Mouse (Mus musculus) liver, embryonic 16.5 days (tissue): Measurements from ENCODE around the gene Atp6v1d. TPM values are rescaled to one million over a fixed set of nuclear protein-coding genes. Genes with fewer than 3 reads are reported as not detected.

Experiments
- ATAC-seq: fragments of 200-750 bp; cut with Nextera tagmentation; 2 replicates; pipeline ENCODE4 v1.8.0; 2017; ENCODE audit warnings: low read depth, mild to moderate bottlenecking, moderate number of reproducible peaks, moderate library complexity
- H3K27ac ChIP-seq: fragments of 300-500 bp; sonication (generic); 2 replicates; pipeline ENCODE4 v1.5.1; 2014; ENCODE audit warnings: mild to moderate bottlenecking, low read length
- H3K27me3 ChIP-seq: fragments of 300-500 bp; sonication (generic); 2 replicates; pipeline ENCODE4 v1.6.1; 2014; ENCODE audit warnings: low read depth, low read length, mixed read lengths; ENCODE audit not compliant: control insufficient read depth, insufficient read depth
- H3K36me3 ChIP-seq: fragments of 300-500 bp; sonication (generic); 2 replicates; pipeline ENCODE4 v1.6.1; 2014; ENCODE audit warnings: mild to moderate bottlenecking; ENCODE audit not compliant: control insufficient read depth, insufficient read depth
- H3K4me1 ChIP-seq: fragments of 300-500 bp; sonication (generic); 2 replicates; pipeline ENCODE4 v1.6.1; 2014; ENCODE audit warnings: low read depth, low read length, mixed read lengths; ENCODE audit not compliant: control insufficient read depth
- H3K4me2 ChIP-seq: fragments of 300-500 bp; sonication (generic); 2 replicates; pipeline ENCODE4 v1.6.1; 2014; ENCODE audit warnings: low read depth, low read length, mixed read lengths
- H3K4me3 ChIP-seq: fragments of 300-500 bp; sonication (generic); 2 replicates; pipeline ENCODE4 v1.5.1; 2014; ENCODE audit warnings: low read depth, mild to moderate bottlenecking, low read length
- H3K9ac ChIP-seq: fragments of 300-500 bp; sonication (generic); 2 replicates; pipeline ENCODE4 v1.6.1; 2014; ENCODE audit warnings: low read depth, low read length
- H3K9me3 ChIP-seq: fragments of 300-500 bp; sonication (generic); replicated peaks from 2 replicates; pipeline ENCODE4 v1.6.1; 2016; ENCODE audit warnings: low read length; ENCODE audit not compliant: control insufficient read depth
- WGBS: fragments of 180-500 bp; shearing (Covaris S2); extraction: QIAGEN DNeasy Blood & Tissue Kit; methylation state at CpG from one replicate; pipeline ENCODE4 v1.1.7; 2014; ENCODE audit not compliant: insufficient replicate concordance; 5-methylcytosine and 5-hydroxymethylcytosine counted together
- polyA plus RNA-seq: library from polyadenylated mRNA; unstranded; fragments of >200 nt; fragmentation: Nextera tagmentation; extraction: Ambion mirVana; gene quantifications from 2 replicates; pipeline ENCODE4 v1.2.1, GENCODE M21; 2015

Gene Atp6v1d
- polyA plus RNA-seq: 24.4 and 26.7 TPM in 2 replicates

DNA sequence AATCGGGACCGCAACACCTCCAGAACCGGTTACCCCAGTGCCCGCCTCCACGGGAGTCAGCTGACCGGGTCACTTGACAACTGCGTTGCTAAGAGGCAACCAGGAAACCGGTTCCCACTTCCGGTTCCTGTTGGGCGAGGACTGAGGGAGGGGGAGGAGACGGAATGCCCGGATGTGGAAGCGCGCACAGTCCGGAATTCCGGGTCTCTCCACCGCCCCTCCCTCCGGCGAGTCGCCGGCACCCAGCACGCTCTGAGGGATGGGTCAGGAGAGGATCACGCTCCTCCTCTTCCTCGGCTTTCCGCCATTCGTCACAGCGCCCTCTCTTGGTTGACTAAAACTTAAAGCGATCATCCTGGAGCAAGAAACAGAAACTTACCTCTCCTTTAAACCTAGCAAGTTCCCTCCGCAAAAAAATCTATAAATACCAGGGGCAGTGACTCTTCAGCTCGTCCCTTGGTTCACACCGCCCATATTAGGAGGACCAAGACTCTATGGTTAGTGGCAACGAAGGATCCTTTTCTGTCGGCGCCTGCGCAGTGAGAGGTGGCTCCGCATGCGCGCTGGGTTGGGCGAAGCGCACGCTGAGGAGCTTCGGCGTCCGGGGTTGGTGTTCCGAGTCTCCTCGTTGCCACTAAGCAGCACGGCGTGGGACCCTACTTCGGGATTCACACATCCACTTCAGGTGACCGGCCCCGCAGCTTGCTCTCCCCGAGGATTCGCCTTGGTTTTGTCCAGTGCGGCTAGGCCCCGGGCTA, at the start of gene Atp6v1d, which contains the start of gene Eif2s1:
Gene Atp6v1d (minus strand): TSS at position 143 of the 758 bp plus-strand sequence.
Gene Eif2s1 (plus strand): TSS at position 324 of the 758 bp plus-strand sequence.
- Histone ChIP-seq H3K27me3 (no peaks in the 10 kb centered on the region), H3K27ac (peak within 1 kb of the TSS; percentile 93), H3K36me3 (0 out of 2 replicates have a peak, but pooled peaks cover 4% of the 10 kb centered on the region), H3K4me1 (peaks cover 13% of the 10 kb centered on the region), H3K4me3 (peak within 1 kb of the TSS; percentile 93), H3K9ac (peak within 1 kb of the TSS; percentile 89), H3K9me3 (no peaks in the 10 kb centered on the region), H3K4me2 (peak within 1 kb of the TSS; percentile 86)
- peak; percentile 98 for ATAC-seq
- under 1% methylated on average over 55 of the region's 55 CpGs for WGBS

DNA sequence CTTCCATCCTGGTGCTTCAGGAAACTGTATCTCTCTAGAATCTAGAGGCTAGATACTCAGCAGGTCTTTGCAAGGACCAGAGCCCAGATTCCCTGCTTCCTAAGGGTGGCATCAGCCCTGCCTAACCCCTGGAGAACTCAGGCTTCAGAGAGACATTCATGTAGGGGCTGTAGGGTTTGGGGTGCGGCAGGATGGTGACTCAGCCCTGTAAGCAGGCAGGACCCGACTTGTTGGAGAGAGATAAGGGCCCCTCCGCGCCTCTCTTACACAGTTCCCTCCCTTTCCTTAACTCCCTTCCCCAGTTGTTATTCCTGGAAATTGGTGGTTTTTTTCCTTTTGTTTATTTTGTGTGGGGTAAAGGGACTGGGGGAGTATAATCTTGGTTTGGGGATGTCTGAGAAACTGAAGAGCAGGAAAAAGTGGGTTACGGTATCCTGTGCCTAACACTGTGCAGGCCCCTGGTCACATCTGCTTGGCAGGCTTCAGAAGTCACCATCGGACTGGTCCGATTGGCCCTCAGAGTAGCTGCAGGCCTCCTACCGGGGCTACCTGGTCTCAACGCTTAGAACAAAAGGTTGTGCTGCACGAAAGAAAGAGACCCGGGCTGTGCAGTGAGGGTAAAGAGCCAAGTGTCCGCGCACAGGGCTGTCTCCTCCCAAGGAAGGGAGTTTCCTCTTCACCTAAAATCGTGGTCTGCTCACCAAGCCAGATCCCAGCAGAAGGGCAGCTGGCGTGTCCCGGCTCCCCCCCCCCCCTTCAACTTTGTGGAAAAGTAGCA, 49.4 kb upstream of the Atp6v1d start:
- peak overlapping the region; percentile 66 for H3K4me3 ChIP-seq
- WGBS: 3% methylated on average over 16 of the region's 16 CpGs
- H3K9me3 ChIP-seq: peaks cover 2% of the 10 kb centered on the region; the same call in 1 of the 2 replicates
- no peaks in the 10 kb centered on the region for H3K36me3 ChIP-seq
- ATAC-seq: peak; percentile 85
- peak overlapping the region; percentile 97 for H3K27ac ChIP-seq
- peak overlapping the region; percentile 83 for H3K4me2 ChIP-seq
- peaks cover 64% of the 10 kb centered on the region for H3K4me1 ChIP-seq
- H3K9ac ChIP-seq: peak overlapping the region; percentile 74
- H3K27me3 ChIP-seq: peaks cover 13% of the 10 kb centered on the region; the same call in 1 of the 2 replicates

DNA sequence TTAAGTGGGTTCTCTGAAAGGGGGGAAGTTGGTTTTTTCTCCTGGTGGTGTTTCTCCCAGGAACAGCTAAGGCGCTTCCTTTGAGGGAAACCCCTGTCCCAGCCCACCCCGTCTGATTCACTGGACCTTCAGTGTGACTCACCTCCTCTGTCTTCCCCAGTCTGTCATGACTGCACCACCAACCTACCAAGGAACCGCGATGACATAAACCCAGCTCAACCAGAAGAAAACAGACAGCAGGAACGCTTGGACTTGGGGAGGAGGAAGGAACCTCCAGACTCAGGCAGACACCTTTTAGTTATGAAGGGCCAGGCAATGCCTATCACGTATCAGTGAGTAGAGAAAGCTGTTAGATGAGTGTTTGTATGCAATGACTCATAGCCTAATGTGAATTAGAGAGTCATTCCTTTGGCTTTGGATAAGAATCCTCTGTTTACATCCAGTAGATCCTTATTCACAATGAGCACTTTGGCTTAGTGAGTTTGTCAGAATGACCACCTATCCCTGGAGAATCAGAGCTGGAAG, 46.7 kb upstream of the Atp6v1d start:
- WGBS: 62% methylated on average over 6 of the region's 6 CpGs
- Histone ChIP-seq H3K4me2 (no peak overlapping the region), H3K4me3 (no peak overlapping the region), H3K27me3 (peaks cover 10% of the 10 kb centered on the region; the same call in 1 of the 2 replicates), H3K4me1 (peaks cover 45% of the 10 kb centered on the region), H3K36me3 (0 out of 2 replicates have a peak, but pooled peaks cover 6% of the 10 kb centered on the region), H3K9ac (no peak overlapping the region), H3K27ac (peak overlapping the region; percentile 21), H3K9me3 (peaks cover 2% of the 10 kb centered on the region; the same call in 1 of the 2 replicates)
- no peak for ATAC-seq

DNA sequence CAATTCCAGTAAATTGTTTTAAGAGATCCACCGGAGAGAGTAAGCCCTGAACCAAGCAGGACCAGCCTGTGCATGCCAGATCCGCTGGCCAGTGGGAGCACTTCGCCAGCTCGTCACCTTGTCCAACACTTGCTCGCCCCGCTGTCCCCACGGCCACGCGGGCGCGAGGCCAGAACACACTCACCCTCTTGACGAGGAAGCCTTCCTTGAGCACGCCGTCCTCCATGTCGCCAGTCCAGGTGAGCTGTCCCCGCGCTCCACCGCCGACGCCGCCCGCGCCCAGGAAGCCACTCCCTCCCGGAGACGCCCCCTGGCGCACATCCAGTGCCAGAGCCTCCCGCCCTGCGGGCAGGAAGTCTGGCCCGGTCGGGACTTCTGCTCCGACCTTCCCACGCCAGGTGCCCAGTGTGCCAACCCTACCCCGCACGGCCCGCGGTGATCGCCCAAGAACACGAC, 45.3 kb upstream of the Atp6v1d start, which contains the start of gene Plek2:
Gene Plek2 (minus strand): TSS at position 258 of the 456 bp plus-strand sequence.
- H3K4me2 ChIP-seq: peak within 1 kb of the TSS; percentile 85
- WGBS: 4% methylated on average over 38 of the region's 38 CpGs
- peaks cover 3% of the 10 kb centered on the region; the same call in 1 of the 2 replicates for H3K27me3 ChIP-seq
- H3K9ac ChIP-seq: peak within 1 kb of the TSS; percentile 86
- H3K4me3 ChIP-seq: peak within 1 kb of the TSS; percentile 81
- peaks cover 2% of the 10 kb centered on the region; the same call in 1 of the 2 replicates for H3K9me3 ChIP-seq
- ATAC-seq: peak; percentile 50
- peak within 1 kb of the TSS; percentile 59 for H3K27ac ChIP-seq
- H3K36me3 ChIP-seq: 0 out of 2 replicates have a peak, but pooled peaks cover 6% of the 10 kb centered on the region
- H3K4me1 ChIP-seq: peaks cover 40% of the 10 kb centered on the region

DNA sequence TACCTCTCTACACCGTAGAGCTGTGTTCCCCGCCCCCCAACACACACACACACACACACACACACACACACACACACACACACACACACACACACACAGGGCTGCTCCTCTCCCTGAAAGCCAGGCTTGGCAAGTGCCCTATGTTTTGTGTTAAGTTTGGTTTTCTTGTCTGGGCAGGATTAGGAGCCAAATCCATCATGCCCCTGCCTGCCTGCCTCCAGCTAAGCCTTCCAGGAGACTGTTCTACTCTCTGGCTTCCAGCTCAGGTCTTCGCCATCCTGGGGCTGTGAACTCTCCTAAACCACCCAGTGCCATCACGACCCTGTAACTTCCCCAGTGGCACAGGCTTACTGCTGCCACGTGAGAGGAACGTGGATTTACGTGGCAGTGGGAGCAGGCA, 43.1 kb upstream of the Atp6v1d start:
- peaks cover 25% of the 10 kb centered on the region for H3K4me1 ChIP-seq
- no peak for ATAC-seq
- H3K9ac ChIP-seq: peak overlapping the region; percentile 58
- peaks cover 12% of the 10 kb centered on the region for H3K36me3 ChIP-seq
- peaks cover 2% of the 10 kb centered on the region; the same call in 1 of the 2 replicates for H3K9me3 ChIP-seq
- peak overlapping the region; percentile 81 for H3K4me3 ChIP-seq
- H3K27ac ChIP-seq: peak overlapping the region; percentile 45
- 76% methylated on average over 7 of the region's 7 CpGs for WGBS
- H3K4me2 ChIP-seq: peak overlapping the region; percentile 59
- peaks cover 2% of the 10 kb centered on the region; the same call in 1 of the 2 replicates for H3K27me3 ChIP-seq

DNA sequence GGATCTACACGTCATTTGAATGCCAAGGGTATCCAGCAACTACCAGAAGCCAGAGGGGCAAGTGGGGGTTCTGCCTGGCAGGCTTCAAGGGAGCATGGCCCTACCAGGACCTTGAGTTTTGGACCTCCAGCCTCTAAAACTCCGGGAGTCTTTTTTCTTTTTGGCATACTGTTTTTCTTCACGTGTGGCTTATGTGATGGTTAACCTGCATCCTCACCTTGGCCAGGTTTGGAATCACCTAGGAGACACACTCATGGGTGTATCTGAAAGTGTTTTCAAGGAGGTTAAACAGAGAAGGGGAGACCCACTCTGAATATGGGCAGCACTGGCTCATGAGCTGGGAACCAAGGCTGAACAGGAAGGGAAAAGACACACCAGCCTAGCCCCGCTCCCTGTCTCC, 41.9 kb upstream of the Atp6v1d start:
- H3K4me3 ChIP-seq: no peak overlapping the region
- no peak overlapping the region for H3K9ac ChIP-seq
- no peaks in the 10 kb centered on the region for H3K9me3 ChIP-seq
- no peak for ATAC-seq
- no peaks in the 10 kb centered on the region for H3K27me3 ChIP-seq
- no peak overlapping the region for H3K4me2 ChIP-seq
- 82% methylated on average over 4 of the region's 4 CpGs for WGBS
- peaks cover 15% of the 10 kb centered on the region for H3K36me3 ChIP-seq
- no peak overlapping the region for H3K27ac ChIP-seq
- peaks cover 20% of the 10 kb centered on the region for H3K4me1 ChIP-seq

DNA sequence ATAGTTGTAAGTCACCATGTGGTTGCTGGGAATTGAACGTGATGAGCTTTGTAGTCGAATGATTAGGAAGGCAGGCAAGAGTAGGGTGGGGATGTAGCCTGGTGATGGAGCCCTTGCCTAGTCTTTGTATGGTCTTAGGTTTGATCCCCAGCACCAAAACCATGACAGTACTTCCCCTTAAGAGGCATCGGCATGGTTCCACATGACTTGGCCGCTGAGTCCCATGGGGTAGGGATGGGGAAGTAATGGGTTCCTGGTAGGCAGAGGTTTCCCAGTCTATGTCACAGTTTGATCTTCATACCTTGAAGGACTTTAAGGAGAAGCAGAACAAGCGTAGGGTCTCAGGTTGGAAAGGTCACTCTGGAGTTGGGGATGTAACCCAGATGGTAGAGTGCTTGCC, 40.0 kb upstream of the Atp6v1d start:
- Histone ChIP-seq H3K27me3 (no peaks in the 10 kb centered on the region), H3K9ac (no peak overlapping the region), H3K4me2 (no peak overlapping the region), H3K36me3 (peaks cover 22% of the 10 kb centered on the region), H3K4me1 (peaks cover 6% of the 10 kb centered on the region), H3K4me3 (no peak overlapping the region), H3K9me3 (no peaks in the 10 kb centered on the region), H3K27ac (no peak overlapping the region)
- WGBS: 72% methylated on average over 5 of the region's 5 CpGs
- no peak for ATAC-seq

DNA sequence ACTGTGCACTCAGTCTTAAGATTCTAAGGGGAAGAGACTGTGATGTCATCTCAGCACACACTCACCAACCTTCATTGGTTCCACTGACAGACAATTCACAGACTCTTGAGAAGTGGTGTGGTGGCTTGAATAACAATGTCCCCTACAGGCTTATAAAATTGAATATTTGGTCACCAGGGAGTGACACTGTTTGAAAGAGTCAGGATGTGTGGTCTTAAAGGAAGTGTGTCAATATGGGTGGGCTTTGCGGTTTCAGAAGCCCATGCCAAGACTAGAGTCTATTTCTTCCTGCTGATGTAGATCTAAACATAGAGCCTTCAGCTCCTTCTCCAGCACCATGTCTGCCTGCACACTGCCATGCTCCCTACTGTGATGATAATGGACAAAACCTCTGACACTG, 36.4 kb upstream of the Atp6v1d start:
- no peaks in the 10 kb centered on the region for H3K27me3 ChIP-seq
- no peak overlapping the region for H3K4me3 ChIP-seq
- H3K4me2 ChIP-seq: no peak overlapping the region
- H3K36me3 ChIP-seq: peaks cover 36% of the 10 kb centered on the region
- no peak for ATAC-seq
- H3K4me1 ChIP-seq: no peaks in the 10 kb centered on the region; the same call in 1 of the 2 replicates
- no peak overlapping the region for H3K27ac ChIP-seq
- H3K9ac ChIP-seq: no peak overlapping the region
- WGBS: 79% methylated on average over 1 of the region's 1 CpGs
- H3K9me3 ChIP-seq: no peaks in the 10 kb centered on the region
